Mouse (Mus musculus) liver, adult (tissue): ENCODE measurements around the gene Mrps21.
"Not testable (repeated sequence)": the region's sequence is repeated elsewhere in the genome, so short reads cannot be mapped to it uniquely, and the experiment has no call there.

Experiments used
- GATA4 ChIP-seq: IDR thresholded peaks from 2 replicates; pipeline ENCODE4 v1.6.1; 2014; ENCODE audit warnings: mild to moderate bottlenecking, low read length; ENCODE audit not compliant: insufficient replicate concordance

The Mrps21 gene

DNA sequence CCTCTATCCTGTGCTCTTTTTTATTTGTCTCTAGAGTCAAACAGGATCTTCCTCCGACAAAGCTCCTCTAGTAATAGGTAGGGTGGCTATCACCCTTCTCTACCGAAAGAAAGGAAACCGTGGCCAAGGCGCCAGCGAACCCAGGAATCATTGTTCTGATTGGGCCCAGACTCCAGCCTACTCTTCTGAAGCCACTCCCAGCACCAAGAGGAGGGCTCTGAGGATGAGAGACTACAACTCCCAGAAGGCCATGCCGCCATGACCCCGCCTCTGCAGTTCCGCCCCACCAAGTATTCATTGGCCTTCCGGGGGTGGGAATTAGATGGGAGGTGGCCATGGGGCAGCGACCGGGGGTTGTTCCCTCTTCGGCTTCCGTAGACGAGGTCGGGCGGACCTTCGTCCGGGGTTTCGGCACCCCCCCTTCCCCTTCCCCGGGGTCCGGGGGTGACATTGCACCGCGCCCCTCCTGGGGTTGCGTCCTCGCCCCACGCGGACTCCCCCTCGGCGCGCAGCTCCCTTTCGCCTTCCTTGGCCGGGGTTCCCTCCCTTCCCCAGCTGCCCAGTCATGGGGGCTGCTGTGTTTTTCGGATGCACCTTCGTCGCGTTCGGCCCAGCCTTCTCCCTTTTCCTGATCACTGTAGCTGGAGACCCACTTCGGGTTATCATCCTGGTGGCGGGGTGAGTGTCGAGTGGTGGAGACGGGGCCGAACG is 22.4 kb upstream of the Mrps21 start, which contains the start of gene Aph1a:
Gene Aph1a, plus strand, starts transcription at position 364 of the 711 bp plus-strand sequence.
- not testable (repeated sequence) for TF ChIP-seq GATA4

GRCm38 (mm10) chr3:95893126-95893525 is 21.8 kb upstream of the Mrps21 start:
- no peak for TF ChIP-seq GATA4

DNA sequence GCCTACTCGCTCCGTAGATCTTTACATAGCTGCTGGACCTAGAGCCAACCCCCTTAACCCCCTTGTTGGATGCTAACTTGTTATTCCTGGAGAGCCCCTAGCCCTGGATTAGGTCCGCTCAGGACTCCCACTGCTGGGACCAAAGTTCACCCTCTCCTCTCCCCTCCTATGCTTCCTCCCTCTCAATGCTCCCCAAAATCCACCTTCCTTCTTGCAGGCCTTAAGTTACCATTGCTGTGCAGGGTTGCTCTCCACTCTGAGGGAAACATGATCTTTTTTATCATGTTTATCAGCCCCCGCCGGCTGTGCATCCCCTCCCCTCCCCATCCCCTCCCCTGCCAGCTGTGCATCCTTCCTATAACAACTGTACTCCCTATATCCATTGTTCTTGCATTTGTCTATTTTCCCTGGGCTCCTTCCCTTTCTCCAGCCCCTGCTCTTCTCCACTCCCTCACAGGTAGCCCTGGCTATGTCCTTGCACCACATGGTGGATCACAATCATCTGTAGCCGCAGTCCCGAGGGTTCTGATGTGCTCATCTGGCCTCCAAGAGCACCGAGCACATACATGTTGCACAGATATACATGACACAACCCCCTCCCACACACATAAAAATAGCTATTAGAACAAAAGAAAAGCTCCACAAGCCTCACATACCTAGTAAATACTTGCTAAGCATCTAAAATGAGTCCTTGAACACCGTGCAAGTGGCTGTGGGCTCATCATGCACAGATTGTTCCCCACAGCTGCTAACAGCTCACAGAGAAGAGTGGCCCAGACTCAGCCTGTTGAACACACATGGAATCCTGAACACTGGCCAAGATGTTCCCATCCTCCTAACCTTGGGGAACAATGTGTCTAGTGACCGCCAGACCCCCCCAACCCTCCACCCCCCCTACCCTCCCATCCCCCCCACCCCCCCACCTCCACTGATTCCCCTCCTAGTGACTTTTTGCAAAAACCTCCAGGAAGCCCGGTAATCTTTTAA is 21.0 kb upstream of the Mrps21 start:
- no peak for TF ChIP-seq GATA4

GRCm38 (mm10) chr3:95891211-95892065 is 20.1 kb upstream of the Mrps21 start, which contains the start of gene BC028528:
BC028528 (minus strand) TSS chr3:95892005.
- no peak for TF ChIP-seq GATA4

- TF ChIP-seq GATA4 = no peak
Measured at GRCm38 (mm10) chr3:95889664-95890063, 18.3 kb upstream of the Mrps21 start.

GRCm38 (mm10) chr3:95887596-95887995 is 16.3 kb upstream of the Mrps21 start:
- TF ChIP-seq GATA4 = no peak

DNA sequence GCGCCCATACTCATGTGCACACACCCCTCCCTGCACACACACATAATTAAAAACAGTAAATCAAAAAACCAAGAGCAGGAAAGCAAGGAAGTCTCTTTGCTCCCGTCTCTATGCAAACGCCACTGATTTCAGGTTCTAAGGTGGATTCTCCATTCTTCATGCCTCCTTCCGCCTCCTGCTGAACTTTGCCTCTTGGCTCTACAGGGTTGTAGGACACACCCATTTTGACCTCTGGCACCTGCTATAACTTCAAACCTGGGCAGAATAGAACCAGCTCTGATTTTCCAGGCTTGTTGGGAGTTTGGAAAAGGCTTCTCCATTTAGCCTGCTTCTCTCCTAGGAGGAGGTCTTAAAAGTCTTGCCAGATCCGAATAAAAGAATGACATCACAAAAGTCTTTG is 13.1 kb upstream of the Mrps21 start:
- TF ChIP-seq GATA4 = no peak

- peak; percentile 0; the same call in 1 of the 2 replicates for TF ChIP-seq GATA4
Measured at GRCm38 (mm10) chr3:95882816-95883425, 11.6 kb upstream of the Mrps21 start.

DNA sequence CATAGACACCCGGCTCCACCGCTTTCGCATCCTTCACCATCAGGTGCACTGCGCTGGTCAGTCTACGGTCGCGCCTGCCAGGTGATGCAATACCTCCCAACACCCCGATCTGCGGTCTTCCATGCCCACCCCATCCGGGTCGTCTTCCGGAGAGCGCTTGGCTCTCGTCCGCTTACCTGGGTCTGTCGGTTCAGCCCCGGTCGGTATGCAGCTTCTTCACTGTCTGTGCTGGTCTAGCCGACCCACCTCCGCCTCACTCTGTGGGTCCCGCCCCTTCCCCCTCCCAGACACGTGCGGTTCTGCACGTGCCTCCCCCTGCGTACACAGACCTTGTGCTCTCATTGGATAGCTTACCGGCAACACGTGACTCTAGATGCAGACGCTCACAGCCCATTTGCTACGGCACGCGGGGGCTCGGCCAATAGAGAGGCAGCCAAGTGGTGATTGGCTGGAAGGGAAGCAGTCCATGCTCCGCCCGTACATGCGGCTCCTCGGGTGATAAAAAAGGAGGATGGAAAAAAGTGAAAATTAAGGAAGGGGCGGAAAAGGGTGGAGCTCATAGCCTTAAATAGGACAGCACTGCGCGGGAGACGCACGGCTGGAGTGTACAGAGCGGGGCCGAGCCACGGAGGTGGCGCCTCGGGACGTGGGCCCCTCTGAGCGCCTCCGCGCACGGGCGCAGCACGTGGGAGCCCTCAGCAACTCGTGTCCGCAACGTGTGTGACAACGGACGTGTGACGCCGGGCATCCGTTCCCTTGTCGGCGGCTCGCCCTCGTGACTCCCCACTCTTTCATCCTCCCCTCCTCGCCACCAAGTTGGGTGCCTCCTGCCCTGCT is 10.9 kb upstream of the Mrps21 start, which contains the start of gene Ciart:
Gene Ciart, minus strand, starts transcription at position 273 of the 837 bp plus-strand sequence.
- TF ChIP-seq GATA4 = peak; percentile 6; the same call in 1 of the 2 replicates

DNA sequence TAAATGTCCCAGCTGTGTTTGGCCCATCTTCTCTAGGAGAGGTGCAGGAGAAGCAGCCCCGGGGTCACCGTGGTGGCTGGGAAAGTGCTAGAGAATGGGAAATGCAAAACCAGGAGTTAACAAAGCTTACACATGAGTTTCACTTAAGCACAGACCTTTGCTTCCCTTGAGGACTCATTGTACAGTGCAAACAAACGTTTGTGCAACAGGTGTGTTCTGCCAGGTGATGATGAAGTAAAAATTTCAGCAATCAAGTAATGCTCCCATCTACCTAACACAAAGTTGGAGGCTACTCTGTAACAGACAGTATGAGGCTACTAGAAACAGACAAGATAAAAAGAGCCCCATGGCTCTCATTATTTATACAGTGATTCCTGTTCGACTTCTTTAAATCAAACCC is 7.7 kb upstream of the Mrps21 start:
- TF ChIP-seq GATA4 = no peak

DNA sequence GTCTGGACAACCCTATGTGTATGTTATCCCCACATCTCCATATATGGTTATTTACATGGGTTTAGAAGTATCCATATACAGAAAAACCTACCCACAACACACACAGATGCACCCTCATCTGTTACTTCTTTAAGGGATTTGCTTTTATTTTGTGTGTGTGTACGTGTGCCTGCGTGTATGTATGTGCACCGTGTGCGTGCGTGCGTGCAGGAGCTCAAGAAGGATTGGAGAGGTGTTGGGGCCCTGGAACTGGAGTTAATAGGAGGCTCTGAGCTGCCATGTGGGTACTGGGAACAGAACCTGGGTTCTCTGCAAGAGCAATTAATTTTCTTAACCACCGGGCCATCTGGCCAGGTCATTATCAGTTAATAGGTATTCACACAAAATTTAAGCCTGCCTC is 729 bp upstream of the Mrps21 start:
- TF ChIP-seq GATA4 = no peak

- no peak for TF ChIP-seq GATA4
Measured at GRCm38 (mm10) chr3:95870976-95871375, 343 bp downstream of the Mrps21 start.

DNA sequence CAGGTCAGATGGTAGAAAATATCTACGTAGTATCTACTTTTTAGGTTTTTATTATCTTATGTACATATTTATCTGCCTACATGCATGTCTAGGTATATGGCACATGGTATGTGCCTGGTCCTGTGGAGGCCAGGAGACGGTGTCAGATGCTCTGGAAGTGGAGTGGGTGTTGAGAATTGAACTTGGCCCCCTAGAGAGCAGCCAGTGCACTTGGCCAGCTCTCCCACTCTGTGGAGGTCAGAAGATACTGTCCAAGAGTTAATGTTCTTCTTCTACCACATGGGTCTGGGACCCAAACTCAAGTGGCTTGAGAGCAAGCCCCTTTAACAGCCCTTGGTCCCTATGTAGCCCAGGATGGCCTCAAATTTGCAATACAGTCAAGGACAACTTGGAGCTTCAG is 3.9 kb downstream of the Mrps21 start:
- no peak for TF ChIP-seq GATA4
